Mouse (Mus musculus) midbrain, postnatal 0 days (tissue): Measurements from ENCODE around the gene Hopx. TPM values are rescaled to one million over a fixed set of nuclear protein-coding genes. Genes with fewer than 3 reads are reported as not detected.

Source experiments
- ATAC-seq: fragments of 200-750 bp; cut with Nextera tagmentation; 2 replicates; pipeline ENCODE4 v1.8.0; 2017; ENCODE audit warnings: moderate number of reproducible peaks, mild to moderate bottlenecking, moderate TSS enrichment, moderate library complexity; ENCODE audit not compliant: low FRiP score
- DNase-seq: peaks from one replicate; pipeline ENCODE4 v3.0.0-alpha.2; 2015; ENCODE audit warnings: low spot score
- H3K27ac ChIP-seq: fragments of 300-500 bp; sonication (generic); 2 replicates; pipeline ENCODE4 v1.5.1; 2014; ENCODE audit warnings: low read depth, mild to moderate bottlenecking, low read length, mixed read lengths
- H3K27me3 ChIP-seq: fragments of 300-500 bp; sonication (generic); 2 replicates; pipeline ENCODE4 v1.6.1; 2014; ENCODE audit warnings: low read length, control low read depth, mixed read lengths; ENCODE audit not compliant: insufficient read depth
- H3K36me3 ChIP-seq: fragments of 300-500 bp; sonication (generic); 2 replicates; pipeline ENCODE4 v1.6.1; 2014; ENCODE audit warnings: low read length, control low read depth, mixed read lengths; ENCODE audit not compliant: insufficient read depth
- H3K4me1 ChIP-seq: fragments of 300-500 bp; sonication (generic); 2 replicates; pipeline ENCODE4 v1.6.1; 2014; ENCODE audit warnings: mild to moderate bottlenecking, control low read depth, antibody characterized with exemption, low read length, mixed read lengths; ENCODE audit not compliant: insufficient read depth
- H3K4me2 ChIP-seq: fragments of 300-500 bp; sonication (generic); 2 replicates; pipeline ENCODE4 v1.6.1; 2014; ENCODE audit warnings: low read depth, mild to moderate bottlenecking, low read length, mixed read lengths; ENCODE audit not compliant: poor library complexity, severe bottlenecking
- H3K4me3 ChIP-seq: fragments of 300-500 bp; sonication (generic); 2 replicates; pipeline ENCODE4 v1.5.1; 2014; ENCODE audit warnings: low read depth, mild to moderate bottlenecking, low read length, moderate library complexity
- H3K9ac ChIP-seq: fragments of 300-500 bp; sonication (generic); replicated peaks from 2 replicates; pipeline ENCODE4 v1.6.1; 2014; ENCODE audit warnings: mild to moderate bottlenecking, low read length, moderate library complexity, mixed read lengths; ENCODE audit not compliant: poor library complexity, severe bottlenecking
- H3K9me3 ChIP-seq: fragments of 300-500 bp; sonication (generic); 2 replicates; pipeline ENCODE4 v1.6.1; 2016; ENCODE audit warnings: low read length, control low read depth
- CTCF ChIP-seq: IDR thresholded peaks from 2 replicates; pipeline ENCODE4 v1.5.1; 2016; ENCODE audit warnings: antibody characterized with exemption, mild to moderate bottlenecking
- WGBS: fragments of 180-500 bp; shearing (Covaris S2); extraction: QIAGEN DNeasy Blood & Tissue Kit; methylation state at CpG from one replicate; pipeline ENCODE4 v1.1.7; 2014; 5-methylcytosine and 5-hydroxymethylcytosine counted together
- polyA plus RNA-seq: library from polyadenylated mRNA; unstranded; fragments of >200 nt; fragmentation: Nextera tagmentation; extraction: Ambion mirVana; gene quantifications from 2 replicates; pipeline ENCODE4 v1.2.1, GENCODE M21; 2015
- total RNA-seq: library from RNA; depleted of rRNA; stranded (reverse); fragments of >200 nt; gene quantifications from 2 replicates; pipeline ENCODE4 v1.2.3, GENCODE M21; 2014

The Hopx gene
- total and polyA plus RNA-seq, 2 experiments from 2014 or later = 1.8 to 20.8 TPM

GRCm38 (mm10) chr5:77144647-77145046, 29.7 kb upstream of the Hopx start:
- 72% methylated on average over 5 of the region's 5 CpGs for WGBS
- Histone ChIP-seq H3K36me3 (no peaks in the 10 kb centered on the region), H3K4me2 (no peak overlapping the region), H3K27me3 (no peaks in the 10 kb centered on the region), H3K9ac (no peak overlapping the region), H3K27ac (no peak overlapping the region), H3K4me3 (no peak overlapping the region), H3K4me1 (no peaks in the 10 kb centered on the region; the same call in 1 of the 2 replicates), H3K9me3 (no peaks in the 10 kb centered on the region)
- ATAC-seq = no peak
- DNase-seq = no peak
- no peak for TF ChIP-seq CTCF

GRCm38 (mm10) chr5:77143076-77143475, 28.2 kb upstream of the Hopx start:
- no peaks in the 10 kb centered on the region for H3K36me3 ChIP-seq
- H3K9ac ChIP-seq = no peak overlapping the region
- H3K27me3 ChIP-seq = no peaks in the 10 kb centered on the region
- no peaks in the 10 kb centered on the region for H3K9me3 ChIP-seq
- WGBS = 93% methylated on average over 3 of the region's 3 CpGs
- no peaks in the 10 kb centered on the region; the same call in 1 of the 2 replicates for H3K4me1 ChIP-seq
- no peak for ATAC-seq
- no peak overlapping the region for H3K4me2 ChIP-seq
- no peak overlapping the region for H3K4me3 ChIP-seq
- no peak for DNase-seq
- no peak for TF ChIP-seq CTCF
- H3K27ac ChIP-seq = no peak overlapping the region

- Histone ChIP-seq H3K27me3 (no peaks in the 10 kb centered on the region), H3K4me3 (no peak overlapping the region), H3K4me2 (no peak overlapping the region), H3K4me1 (no peaks in the 10 kb centered on the region; the same call in 1 of the 2 replicates), H3K9me3 (no peaks in the 10 kb centered on the region), H3K9ac (no peak overlapping the region), H3K27ac (no peak overlapping the region), H3K36me3 (no peaks in the 10 kb centered on the region)
- WGBS = 66% methylated on average over 7 of the region's 7 CpGs
- DNase-seq (no peak), ATAC-seq (no peak)
- no peak for TF ChIP-seq CTCF
Measured at GRCm38 (mm10) chr5:77141336-77141735, 26.4 kb upstream of the Hopx start.

GRCm38 (mm10) chr5:77140861-77141260, 25.9 kb upstream of the Hopx start:
- 91% methylated on average over 6 of the region's 6 CpGs for WGBS
- Histone ChIP-seq H3K4me1 (no peaks in the 10 kb centered on the region; the same call in 1 of the 2 replicates), H3K4me3 (no peak overlapping the region), H3K36me3 (no peaks in the 10 kb centered on the region), H3K9me3 (no peaks in the 10 kb centered on the region), H3K27me3 (no peaks in the 10 kb centered on the region), H3K4me2 (no peak overlapping the region), H3K9ac (no peak overlapping the region), H3K27ac (no peak overlapping the region)
- ATAC-seq = no peak
- no peak for DNase-seq
- no peak for TF ChIP-seq CTCF

- no peaks in the 10 kb centered on the region for H3K27me3 ChIP-seq
- H3K36me3 ChIP-seq = no peaks in the 10 kb centered on the region
- DNase-seq = no peak
- WGBS = 57% methylated on average over 6 of the region's 6 CpGs
- TF ChIP-seq CTCF = no peak
- no peaks in the 10 kb centered on the region; the same call in 1 of the 2 replicates for H3K4me1 ChIP-seq
- no peak overlapping the region for H3K9ac ChIP-seq
- H3K4me3 ChIP-seq = no peak overlapping the region
- ATAC-seq = no peak
- no peak overlapping the region for H3K27ac ChIP-seq
- no peaks in the 10 kb centered on the region for H3K9me3 ChIP-seq
- H3K4me2 ChIP-seq = no peak overlapping the region
Measured at GRCm38 (mm10) chr5:77140108-77140507, 25.2 kb upstream of the Hopx start.

GRCm38 (mm10) chr5:77137701-77138265, 22.9 kb upstream of the Hopx start:
- TF ChIP-seq CTCF = no peak
- 16% methylated on average over 8 of the region's 8 CpGs for WGBS
- Histone ChIP-seq H3K9me3 (no peaks in the 10 kb centered on the region), H3K36me3 (no peaks in the 10 kb centered on the region), H3K4me3 (no peak overlapping the region), H3K27ac (no peak overlapping the region), H3K4me1 (no peaks in the 10 kb centered on the region; the same call in 1 of the 2 replicates), H3K9ac (no peak overlapping the region), H3K4me2 (no peak overlapping the region), H3K27me3 (no peaks in the 10 kb centered on the region)
- peak; percentile 23; the same call in 1 of the 2 replicates for ATAC-seq
- peak; percentile 60 for DNase-seq
